Mouse (Mus musculus): ENCODE measurements at regions not wholly inside any gene's neighbourhood (a gene's known extent, or its start where the extent isn't known, plus 50 kb on each side); places are given as distances from the start of the nearest gene placed in this dataset.

DNA sequence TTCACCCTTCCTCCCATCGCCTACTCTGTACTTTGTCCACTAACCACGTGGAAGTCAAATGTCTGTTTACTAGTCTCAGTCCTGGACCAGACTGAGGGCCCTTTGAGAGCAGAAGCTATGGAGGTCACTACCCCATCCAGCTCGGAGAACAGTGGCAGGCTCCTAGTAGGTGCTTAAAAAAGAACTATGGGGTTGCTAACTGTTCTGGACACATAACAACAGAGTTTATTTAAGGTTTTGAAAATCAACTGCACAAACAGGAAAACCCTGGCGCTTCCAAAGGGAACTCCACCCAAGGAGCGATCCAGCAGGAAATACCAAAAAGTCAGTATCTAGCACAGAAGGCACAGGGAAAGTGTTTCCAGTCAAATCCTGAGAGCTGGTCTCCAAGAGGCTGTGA is 75.5 kb upstream of the Klf9 start:
- ATAC-seq (ENCODE audit: insufficient number of reproducible peaks, low FRiP score, low TSS enrichment, low read depth) = no peak
- Histone ChIP-seq H3K27ac (replicated peaks) (no peak overlapping the region), H3K4me3 (replicated peaks) (no peak overlapping the region), H3K9ac (no peak overlapping the region), H3K4me1 (no peaks in the 10 kb centered on the region), H3K4me2 (replicated peaks) (no peak overlapping the region), H3K9me3 (replicated peaks) (no peaks in the 10 kb centered on the region), H3K27me3 (no peaks in the 10 kb centered on the region), H3K36me3 (no peaks in the 10 kb centered on the region)
- WGBS = 68% methylated on average over 5 of the region's 5 CpGs

DNA sequence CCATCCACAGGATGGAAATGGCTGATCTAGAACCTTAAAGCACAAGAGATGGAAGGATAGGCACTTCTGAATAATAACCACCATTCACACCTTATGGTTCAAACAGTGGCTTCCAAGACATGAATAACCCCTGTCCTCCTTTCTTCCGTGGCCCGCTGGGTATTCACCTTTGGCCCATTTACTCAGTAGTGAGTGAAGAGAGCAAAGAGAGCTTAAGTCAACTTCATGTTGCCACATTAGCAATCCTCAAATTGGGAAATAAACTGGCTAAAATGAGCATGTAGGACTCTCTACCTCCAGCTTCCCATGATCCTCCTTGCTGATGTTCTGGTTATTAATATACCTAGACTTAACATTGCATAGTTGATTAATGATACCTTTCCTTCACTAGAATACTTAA is 74.3 kb upstream of the Klf9 start:
- WGBS = 93% methylated on average over 2 of the region's 2 CpGs
- no peak overlapping the region for H3K9ac ChIP-seq
- H3K4me2 ChIP-seq (replicated peaks) = no peak overlapping the region
- ATAC-seq (ENCODE audit: insufficient number of reproducible peaks, low FRiP score, low TSS enrichment, low read depth) = no peak
- no peak overlapping the region for H3K27ac ChIP-seq (replicated peaks)
- H3K27me3 ChIP-seq = no peaks in the 10 kb centered on the region
- no peaks in the 10 kb centered on the region for H3K9me3 ChIP-seq (replicated peaks)
- no peaks in the 10 kb centered on the region for H3K4me1 ChIP-seq
- H3K4me3 ChIP-seq (replicated peaks) = no peak overlapping the region
- H3K36me3 ChIP-seq = no peaks in the 10 kb centered on the region

DNA sequence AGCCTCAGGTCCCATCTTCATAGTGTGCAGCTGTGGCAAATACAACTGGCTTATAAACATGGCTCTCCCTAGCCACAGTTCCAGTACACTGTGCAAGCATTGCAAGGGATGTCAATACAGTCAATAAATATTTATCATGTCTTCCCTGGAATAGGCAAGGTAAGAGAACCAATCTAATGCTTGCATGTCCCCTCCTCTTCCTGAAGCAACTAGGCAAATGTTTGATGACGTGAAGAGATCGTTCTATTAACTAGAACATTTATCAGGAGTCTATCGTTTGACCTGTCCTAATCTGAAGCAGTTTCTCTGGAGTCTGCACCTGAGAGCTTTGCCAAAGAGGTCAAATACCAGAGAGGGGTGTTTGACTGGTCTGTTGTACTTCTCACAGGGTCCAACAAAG is 72.4 kb upstream of the Klf9 start:
- 85% methylated on average over 3 of the region's 3 CpGs for WGBS
- Histone ChIP-seq H3K9me3 (replicated peaks) (no peaks in the 10 kb centered on the region), H3K4me1 (no peaks in the 10 kb centered on the region), H3K9ac (no peak overlapping the region), H3K36me3 (no peaks in the 10 kb centered on the region), H3K4me2 (replicated peaks) (no peak overlapping the region), H3K27ac (replicated peaks) (no peak overlapping the region), H3K4me3 (replicated peaks) (no peak overlapping the region), H3K27me3 (no peaks in the 10 kb centered on the region)
- no peak for ATAC-seq (ENCODE audit: insufficient number of reproducible peaks, low FRiP score, low TSS enrichment, low read depth)

DNA sequence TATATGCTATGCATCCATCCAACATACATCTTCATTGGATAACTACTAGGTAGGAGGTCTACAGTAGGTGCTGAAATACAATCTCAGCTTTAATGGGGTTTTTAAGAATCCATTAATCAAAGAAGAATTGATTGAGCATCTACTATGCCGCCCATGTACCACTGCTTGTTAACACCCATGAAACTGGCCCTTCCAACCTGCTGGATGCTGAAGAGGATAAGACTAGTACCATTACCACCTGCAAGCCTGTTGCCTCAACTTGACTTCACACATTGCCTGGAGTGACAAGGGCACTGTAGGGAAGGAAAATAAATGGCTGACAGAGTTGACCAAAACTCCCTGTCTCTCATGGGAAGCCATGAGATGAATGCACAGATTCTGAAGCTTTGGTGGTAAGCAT is 71.4 kb upstream of the Klf9 start:
- H3K27ac ChIP-seq (replicated peaks) = no peak overlapping the region
- no peaks in the 10 kb centered on the region for H3K36me3 ChIP-seq
- 88% methylated on average over 1 of the region's 1 CpGs for WGBS
- H3K9me3 ChIP-seq (replicated peaks) = no peaks in the 10 kb centered on the region
- H3K4me1 ChIP-seq = no peaks in the 10 kb centered on the region
- no peak overlapping the region for H3K4me2 ChIP-seq (replicated peaks)
- ATAC-seq (ENCODE audit: insufficient number of reproducible peaks, low FRiP score, low TSS enrichment, low read depth) = no peak
- no peak overlapping the region for H3K9ac ChIP-seq
- H3K27me3 ChIP-seq = no peaks in the 10 kb centered on the region
- no peak overlapping the region for H3K4me3 ChIP-seq (replicated peaks)

DNA sequence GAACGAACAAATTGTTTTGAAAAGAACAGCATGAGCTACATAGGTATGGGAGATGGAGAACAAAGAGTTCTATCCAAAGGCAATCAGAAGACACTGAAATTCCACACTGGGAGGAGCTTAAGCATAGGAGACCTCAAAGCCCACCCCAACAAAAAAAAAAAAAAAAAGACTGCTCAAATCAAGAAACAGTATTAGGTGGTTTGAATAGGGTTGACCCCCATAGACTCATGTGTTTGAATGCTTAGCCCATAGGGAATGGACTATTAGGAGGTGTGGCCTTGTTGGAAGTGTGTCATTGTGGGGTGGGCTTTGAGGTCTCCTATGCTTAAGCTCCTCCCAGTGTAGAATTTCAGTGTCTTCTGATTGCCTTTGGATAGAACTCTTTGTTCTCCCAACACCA is 70.0 kb upstream of the Klf9 start:
- WGBS = 71% methylated on average over 1 of the region's 1 CpGs
- Histone ChIP-seq H3K36me3 (no peaks in the 10 kb centered on the region), H3K4me1 (no peaks in the 10 kb centered on the region), H3K4me3 (replicated peaks) (no peak overlapping the region), H3K27me3 (no peaks in the 10 kb centered on the region), H3K27ac (replicated peaks) (no peak overlapping the region), H3K9ac (no peak overlapping the region), H3K9me3 (replicated peaks) (no peaks in the 10 kb centered on the region), H3K4me2 (replicated peaks) (no peak overlapping the region)
- no peak for ATAC-seq (ENCODE audit: insufficient number of reproducible peaks, low FRiP score, low TSS enrichment, low read depth)

DNA sequence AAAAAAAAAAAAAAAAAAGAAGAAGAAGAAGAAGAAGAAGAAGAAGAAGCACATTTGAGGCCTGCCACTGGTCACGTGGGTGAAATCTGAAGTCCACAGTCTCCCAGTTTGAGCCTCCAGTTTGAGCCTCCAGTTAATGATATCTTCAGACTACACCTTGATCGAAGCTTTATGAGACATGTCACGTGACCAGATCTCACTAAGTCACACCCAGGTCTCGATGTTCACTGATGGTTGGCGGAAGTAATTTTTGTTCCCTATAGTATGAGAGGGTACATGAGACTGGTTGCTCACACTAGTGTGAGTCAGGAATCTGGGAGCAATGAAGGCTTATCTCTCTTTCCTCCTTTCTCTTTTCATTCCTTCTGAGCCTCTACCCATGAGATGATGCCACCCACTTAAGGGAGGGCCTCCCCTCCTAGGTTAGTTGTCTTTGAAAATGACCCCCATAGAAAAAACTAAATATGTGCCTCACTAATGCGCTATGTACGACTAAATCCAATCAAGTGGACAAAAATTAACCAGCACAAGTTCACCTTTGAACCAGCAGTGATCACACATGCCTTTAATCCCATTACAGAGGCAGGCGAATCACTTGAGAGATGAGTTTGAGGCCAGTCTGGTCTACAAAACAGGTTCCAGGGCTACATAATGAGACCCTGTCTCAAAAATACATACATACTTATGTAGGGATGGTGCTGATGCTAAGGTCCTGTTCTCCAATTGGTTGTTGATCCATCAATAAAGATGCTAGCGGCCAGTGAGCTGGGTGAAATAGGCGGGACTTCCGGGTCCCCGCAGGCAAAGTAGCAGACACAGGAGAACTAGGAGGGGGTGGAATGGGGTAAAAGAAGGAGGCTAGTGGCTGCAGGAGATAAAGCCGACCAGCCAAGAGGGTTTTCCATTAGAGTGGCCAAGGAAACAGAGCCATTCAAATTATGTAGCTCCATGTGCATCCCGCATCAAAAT is 66.1 kb upstream of the Klf9 start:
- Histone ChIP-seq H3K4me1 (no peaks in the 10 kb centered on the region), H3K4me2 (replicated peaks) (no peak overlapping the region), H3K27me3 (no peaks in the 10 kb centered on the region), H3K27ac (replicated peaks) (no peak overlapping the region), H3K4me3 (replicated peaks) (no peak overlapping the region), H3K9ac (no peak overlapping the region), H3K9me3 (replicated peaks) (no peaks in the 10 kb centered on the region), H3K36me3 (no peaks in the 10 kb centered on the region)
- WGBS = 82% methylated on average over 14 of the region's 14 CpGs
- no peak for ATAC-seq (ENCODE audit: insufficient number of reproducible peaks, low FRiP score, low TSS enrichment, low read depth)

DNA sequence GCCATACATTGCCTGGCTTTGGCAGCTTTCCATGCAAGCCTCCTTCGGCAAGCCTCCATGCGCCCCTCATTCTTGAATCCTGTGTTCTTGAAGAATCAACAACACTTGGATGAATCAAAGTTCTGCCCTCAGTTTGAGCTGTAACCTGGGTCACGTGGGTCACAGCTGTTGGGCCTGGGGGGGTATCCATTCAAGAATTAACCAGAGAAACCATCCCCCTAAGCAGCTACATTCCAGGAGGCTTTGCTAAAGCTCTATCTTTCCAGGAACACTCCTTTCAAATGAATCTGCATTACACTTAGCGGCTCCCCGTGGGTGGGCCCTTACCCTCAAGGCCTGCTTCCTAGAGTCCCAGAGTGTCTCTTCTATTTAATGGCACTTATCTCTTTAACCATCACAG is 65.2 kb upstream of the Klf9 start:
- no peak for ATAC-seq (ENCODE audit: insufficient number of reproducible peaks, low FRiP score, low TSS enrichment, low read depth)
- Histone ChIP-seq H3K9ac (no peak overlapping the region), H3K36me3 (no peaks in the 10 kb centered on the region), H3K4me2 (replicated peaks) (no peak overlapping the region), H3K4me3 (replicated peaks) (no peak overlapping the region), H3K4me1 (no peaks in the 10 kb centered on the region), H3K27ac (replicated peaks) (no peak overlapping the region), H3K9me3 (replicated peaks) (no peaks in the 10 kb centered on the region), H3K27me3 (no peaks in the 10 kb centered on the region)
- WGBS = 26% methylated on average over 5 of the region's 5 CpGs

DNA sequence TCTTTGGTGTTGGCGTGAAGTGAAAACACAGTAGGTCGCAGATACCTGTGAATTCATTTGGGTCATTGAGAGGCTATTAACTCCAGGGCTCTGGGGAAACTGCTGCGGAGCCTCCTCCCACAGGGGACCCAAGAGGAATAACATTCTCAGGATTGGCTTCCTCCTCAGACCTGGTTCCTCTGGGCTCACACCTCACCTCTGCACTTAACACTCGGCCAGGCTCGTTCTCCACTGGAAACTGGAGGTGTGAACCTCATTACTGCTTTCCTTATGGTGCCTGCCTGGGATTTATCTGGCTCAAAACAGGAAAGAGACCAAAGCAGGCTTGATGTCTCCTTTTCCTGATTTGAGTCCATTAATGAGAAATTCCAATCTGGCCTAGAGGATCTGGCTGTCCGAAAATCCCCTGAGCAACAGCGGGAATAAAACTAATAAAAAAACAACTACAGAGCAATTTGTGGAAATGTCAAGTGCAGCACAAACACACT is 55.8 kb upstream of the Klf9 start:
- H3K27ac ChIP-seq (replicated peaks) = no peak overlapping the region
- H3K9ac ChIP-seq = no peak overlapping the region
- no peak overlapping the region for H3K4me2 ChIP-seq (replicated peaks)
- H3K4me1 ChIP-seq = no peaks in the 10 kb centered on the region
- 82% methylated on average over 7 of the region's 7 CpGs for WGBS
- no peaks in the 10 kb centered on the region for H3K36me3 ChIP-seq
- no peaks in the 10 kb centered on the region for H3K9me3 ChIP-seq (replicated peaks)
- no peak overlapping the region for H3K4me3 ChIP-seq (replicated peaks)
- no peak for ATAC-seq (ENCODE audit: insufficient number of reproducible peaks, low FRiP score, low TSS enrichment, low read depth)
- no peaks in the 10 kb centered on the region for H3K27me3 ChIP-seq

DNA sequence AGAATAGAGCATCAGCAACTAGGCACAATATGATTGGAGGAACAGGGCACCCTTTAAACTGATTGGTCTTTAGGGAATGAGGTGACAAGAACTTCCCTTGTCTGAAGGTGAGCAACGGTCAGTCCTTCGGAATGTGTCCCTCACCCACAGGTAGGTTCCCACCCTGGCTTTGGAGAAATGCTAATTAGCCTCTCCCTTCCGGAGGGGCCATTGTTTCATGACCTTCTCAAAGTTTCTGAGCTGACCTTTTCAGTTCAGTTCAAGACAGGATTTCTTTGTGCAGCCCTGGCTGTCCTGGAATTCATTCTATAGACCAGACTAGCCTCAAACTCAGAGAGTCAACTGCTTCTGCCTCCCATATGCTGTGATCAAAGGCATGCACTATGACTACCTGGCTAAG is 53.5 kb upstream of the Klf9 start:
- Histone ChIP-seq H3K27ac (replicated peaks) (no peak overlapping the region), H3K27me3 (no peaks in the 10 kb centered on the region), H3K4me1 (no peaks in the 10 kb centered on the region), H3K4me3 (replicated peaks) (no peak overlapping the region), H3K4me2 (replicated peaks) (no peak overlapping the region), H3K9me3 (replicated peaks) (no peaks in the 10 kb centered on the region), H3K9ac (no peak overlapping the region), H3K36me3 (no peaks in the 10 kb centered on the region)
- 91% methylated on average over 3 of the region's 3 CpGs for WGBS
- ATAC-seq (ENCODE audit: insufficient number of reproducible peaks, low FRiP score, low TSS enrichment, low read depth) = no peak

DNA sequence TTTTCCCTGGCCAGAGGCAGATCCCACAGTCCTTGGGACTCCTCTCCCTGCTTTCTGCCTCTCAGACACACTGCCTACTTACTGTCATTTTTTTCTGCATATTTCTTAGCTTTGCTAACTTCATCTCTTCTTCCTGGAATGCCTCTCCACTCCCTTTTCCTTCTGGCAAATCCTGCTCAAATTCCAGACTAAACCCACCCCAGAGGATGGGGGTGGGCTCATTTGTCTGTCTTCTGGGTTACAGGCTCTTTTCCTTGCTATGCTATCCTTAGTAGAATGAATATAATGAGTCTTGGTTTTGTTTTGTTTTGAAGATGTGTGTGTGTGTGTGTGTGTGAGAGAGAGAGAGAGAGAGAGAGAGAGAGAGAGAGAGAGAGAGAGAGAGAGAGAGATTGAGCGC is 51.9 kb upstream of the Klf9 start:
- WGBS = 100% methylated on average over 1 of the region's 1 CpGs
- Histone ChIP-seq H3K4me3 (replicated peaks) (no peak overlapping the region), H3K27ac (replicated peaks) (0 out of 2 replicates have a peak overlapping the region, but pooled peaks have one; percentile 18), H3K9me3 (replicated peaks) (no peaks in the 10 kb centered on the region), H3K36me3 (no peaks in the 10 kb centered on the region), H3K9ac (no peak overlapping the region), H3K4me1 (no peaks in the 10 kb centered on the region), H3K27me3 (no peaks in the 10 kb centered on the region), H3K4me2 (replicated peaks) (no peak overlapping the region)
- ATAC-seq (ENCODE audit: insufficient number of reproducible peaks, low FRiP score, low TSS enrichment, low read depth) = no peak

DNA sequence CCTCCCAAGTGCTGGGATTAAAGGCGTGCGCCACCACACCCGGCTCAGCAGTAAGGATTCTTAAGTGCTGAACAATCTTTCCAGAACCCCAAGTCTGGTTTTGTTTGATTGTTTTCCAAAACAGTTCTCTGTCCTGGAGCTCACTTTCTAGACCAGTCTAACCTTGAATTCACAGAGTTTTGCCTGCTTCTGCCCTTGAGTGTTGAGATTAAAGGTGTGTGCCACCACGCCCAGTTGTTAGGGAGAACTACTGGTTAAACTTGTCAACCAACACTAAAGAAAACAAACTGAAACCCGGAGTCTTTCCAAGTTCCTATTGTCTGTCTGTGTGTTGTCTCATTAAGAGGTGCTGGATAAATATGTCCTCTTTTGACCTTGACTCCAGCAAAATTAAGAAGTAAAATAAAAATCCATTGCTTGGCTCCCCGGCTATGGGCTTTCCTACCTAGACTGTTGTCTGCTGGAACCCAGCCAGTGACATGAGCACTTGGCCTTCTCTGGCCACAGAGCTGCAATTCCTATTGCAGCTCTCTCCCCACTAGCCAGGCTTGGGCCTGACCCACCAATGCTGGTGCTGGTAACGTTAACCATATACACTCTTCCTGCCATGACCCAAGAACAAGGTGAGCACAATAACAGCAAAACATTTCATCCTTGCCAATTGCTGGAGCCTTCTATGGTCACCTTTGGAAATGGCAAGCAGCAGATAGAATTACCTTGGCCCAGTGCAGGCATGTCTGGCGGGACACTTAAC is 51.1 kb upstream of the Klf9 start:
- H3K4me1 ChIP-seq = no peaks in the 10 kb centered on the region
- H3K4me2 ChIP-seq (replicated peaks) = no peak overlapping the region
- no peak for ATAC-seq (ENCODE audit: insufficient number of reproducible peaks, low FRiP score, low TSS enrichment, low read depth)
- WGBS = 90% methylated on average over 8 of the region's 8 CpGs
- H3K9me3 ChIP-seq (replicated peaks) = no peaks in the 10 kb centered on the region
- H3K27ac ChIP-seq (replicated peaks) = no peak overlapping the region
- H3K27me3 ChIP-seq = no peaks in the 10 kb centered on the region
- H3K9ac ChIP-seq = no peak overlapping the region
- no peaks in the 10 kb centered on the region for H3K36me3 ChIP-seq
- no peak overlapping the region for H3K4me3 ChIP-seq (replicated peaks)
